Mouse (Mus musculus): Measurements from ENCODE around the gene Pmp22.

- no peak for TF ChIP-seq CTCF (conservative IDR thresholded peaks at IDR 0.05; ENCODE audit: insufficient read depth, insufficient read length, low read depth, low read length)
- TF ChIP-seq POLR2A (IDR thresholded peaks at IDR 0.05; ENCODE audit: low read depth, low read length) = no peak
These were observed 1.3 kb upstream of the Pmp22 start for GRCm38 (mm10) chr11:63127513-63127912.

Data from kidney, adult 2 months (tissue).